Mouse (Mus musculus) frontal cortex, postnatal 14 days (tissue): ENCODE measurements around the gene Pten.
"Not testable (repeated sequence)": the region's sequence is repeated elsewhere in the genome, so short reads cannot be mapped to it uniquely, and the experiment has no call there.

Experiments
- DNase-seq, 2 experiments: peaks; one replicate each; pipeline ENCODE4 v3.0.0; 2022; ENCODE audit warnings: low spot score in 2 of 2

The Pten gene

GRCm38 (mm10) chr19:32754188-32755000 lies 2.9 kb upstream of the Pten start:
- no peak for DNase-seq

- no peak for DNase-seq
These were observed 2.0 kb upstream of the Pten start for GRCm38 (mm10) chr19:32755104-32755791.

GRCm38 (mm10) chr19:32755792-32756635 lies 1.3 kb upstream of the Pten start:
- peak; percentile 94 to 96 for DNase-seq

DNA sequence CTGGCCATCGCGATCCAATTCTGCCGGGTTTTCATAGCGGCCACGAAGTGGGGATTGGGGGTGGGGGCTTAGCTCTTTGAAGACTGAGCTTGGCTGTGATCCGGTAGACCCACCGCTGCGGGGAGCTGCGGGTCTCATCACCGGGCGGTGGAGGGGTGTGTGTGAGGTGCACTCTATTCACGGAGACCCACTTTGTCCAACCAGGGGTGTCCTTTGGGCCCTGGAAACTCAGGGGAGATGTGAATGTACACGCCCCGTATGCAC lies 729 bp upstream of the Pten start:
- no peak for DNase-seq

GRCm38 (mm10) chr19:32757831-32758792 lies 815 bp downstream of the Pten start:
- peak; percentile 26 to 46 for DNase-seq

DNA sequence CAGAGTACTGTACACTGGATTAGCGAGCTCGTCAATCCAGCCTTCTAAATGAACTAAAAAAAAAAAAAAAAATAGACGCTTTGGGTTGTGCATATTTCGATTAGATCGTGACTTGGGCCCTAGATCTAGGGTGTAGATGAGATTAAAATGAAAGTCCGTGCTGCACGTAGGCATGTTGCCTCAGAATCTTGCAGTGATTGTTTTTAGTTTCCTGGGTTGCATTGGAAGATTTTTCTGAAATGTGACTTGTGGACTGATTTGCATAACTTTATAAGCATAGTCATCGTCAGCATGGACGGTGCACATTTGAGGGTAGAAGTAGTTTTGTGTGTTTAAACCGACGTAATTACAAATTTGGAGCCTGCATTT lies 1.5 kb downstream of the Pten start:
- DNase-seq: no peak

GRCm38 (mm10) chr19:32759357-32760024 lies 2.2 kb downstream of the Pten start:
- DNase-seq: no peak

DNA sequence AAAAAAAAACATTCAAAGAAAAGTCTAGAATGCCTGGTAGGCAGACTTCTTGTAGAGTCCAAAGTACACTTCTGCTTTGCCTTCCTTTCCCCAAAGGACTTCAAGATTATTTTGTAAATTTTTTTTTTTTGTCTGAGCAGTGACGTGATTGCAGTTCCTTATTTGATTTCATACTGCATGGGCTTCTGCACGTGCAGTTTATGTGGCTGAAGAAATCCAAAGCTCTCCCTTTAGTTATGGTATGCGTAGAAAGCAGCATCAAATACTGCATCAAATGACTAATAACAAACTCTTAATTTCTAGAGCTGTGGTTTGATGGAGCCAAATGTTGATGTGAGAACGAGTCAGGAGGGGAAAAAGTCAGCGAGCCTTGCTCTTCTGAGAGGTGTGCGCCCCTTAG lies 3.2 kb downstream of the Pten start:
- no peak for DNase-seq

DNA sequence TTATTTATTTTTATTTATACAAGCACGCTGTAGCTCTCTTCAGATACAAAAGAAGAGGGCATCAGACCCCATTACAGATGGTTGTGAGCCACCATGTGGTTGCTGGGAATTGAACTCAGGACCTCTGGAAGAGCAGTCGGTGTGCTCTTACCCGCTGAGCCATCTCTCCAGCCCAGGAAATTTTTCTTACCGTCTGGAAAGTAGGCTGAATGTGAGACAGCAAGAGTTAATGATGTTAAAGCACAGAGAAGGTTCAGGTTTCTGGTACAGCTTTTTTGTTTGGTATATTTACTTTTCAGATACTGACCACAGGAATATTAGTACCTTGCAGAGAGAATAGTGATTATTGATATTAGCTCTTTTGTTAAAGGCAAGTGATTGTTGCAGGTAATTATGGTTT lies 3.9 kb downstream of the Pten start:
- no peak for DNase-seq

DNA sequence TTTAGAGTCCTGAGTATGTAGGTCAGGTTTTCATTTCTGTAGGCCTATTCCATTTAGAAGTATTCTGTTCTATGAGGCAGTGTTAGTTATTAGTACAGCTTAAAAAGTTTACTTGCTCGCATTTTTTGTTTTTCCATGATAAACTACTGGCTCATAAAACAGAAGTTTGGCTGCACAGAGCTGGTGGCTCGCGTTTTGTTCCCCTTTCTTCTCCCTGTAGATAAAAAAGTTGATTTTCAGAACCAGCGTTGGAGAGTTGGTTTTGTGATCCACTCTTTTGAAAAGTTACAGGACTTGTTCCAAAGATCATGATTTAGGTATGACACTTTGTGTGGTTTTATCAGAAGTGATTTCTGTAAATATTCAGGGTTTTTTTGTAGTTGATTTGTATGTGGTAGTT lies 5.2 kb downstream of the Pten start:
- DNase-seq: no peak

GRCm38 (mm10) chr19:32778411-32778810 lies 21.1 kb downstream of the Pten start:
- DNase-seq: no peak

- no peak for DNase-seq
These were observed 21.8 kb downstream of the Pten start for GRCm38 (mm10) chr19:32779131-32779530.

DNA sequence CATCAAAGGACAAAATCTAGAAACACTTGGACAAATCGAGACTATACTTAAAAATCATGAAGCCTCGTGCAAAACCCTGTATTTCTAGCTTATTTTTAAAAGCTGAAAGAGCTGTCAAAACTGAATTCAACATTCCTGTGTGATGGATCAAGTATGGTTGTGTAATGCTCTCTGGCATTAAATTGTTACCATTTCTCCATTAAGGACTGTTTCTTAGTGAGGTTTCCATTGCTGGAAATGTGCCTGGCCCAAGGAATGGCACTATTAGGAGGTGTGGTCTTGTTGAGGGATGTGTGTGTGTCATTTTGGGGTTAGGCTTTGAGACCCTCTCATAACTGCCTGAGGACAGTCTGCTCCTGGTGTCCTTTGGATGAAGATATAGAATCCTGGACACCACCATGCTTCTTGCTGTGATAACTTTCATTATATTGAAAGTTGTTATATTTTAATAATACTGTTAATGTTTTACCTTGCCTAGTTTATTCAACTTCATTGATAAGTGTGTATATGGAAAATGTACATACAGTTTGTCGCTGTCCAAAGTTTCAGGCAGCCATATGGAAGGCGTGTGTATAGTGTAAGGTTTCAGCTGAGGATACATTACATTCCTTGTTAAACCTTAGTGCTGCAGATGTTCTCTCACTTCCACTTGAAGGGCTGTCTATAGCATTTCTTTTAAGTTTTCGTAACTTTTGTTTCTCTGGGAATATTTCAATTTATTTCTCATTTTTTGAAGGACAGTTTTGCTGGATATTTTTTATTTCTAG lies 24.2 kb downstream of the Pten start:
- DNase-seq: no peak

DNA sequence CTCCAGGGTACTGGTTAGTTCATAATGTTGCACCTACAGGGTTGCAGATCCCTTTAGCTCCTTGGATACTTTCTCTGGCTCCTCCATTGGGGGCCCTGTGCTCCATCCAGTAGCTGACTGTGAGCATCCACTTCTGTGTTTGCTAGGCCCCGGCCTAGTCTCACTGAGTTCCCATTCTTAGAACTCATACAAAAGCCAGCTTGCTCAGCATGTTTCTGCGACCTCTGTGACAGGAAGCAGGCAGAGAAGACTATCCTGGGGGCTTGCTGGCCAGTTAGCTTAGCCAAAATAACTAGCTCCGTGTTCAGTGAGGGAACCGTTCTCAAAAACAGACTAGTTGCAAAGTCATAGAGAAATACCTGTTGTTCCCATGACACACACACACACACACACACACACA lies 30.1 kb downstream of the Pten start:
- DNase-seq: not testable (repeated sequence)

DNA sequence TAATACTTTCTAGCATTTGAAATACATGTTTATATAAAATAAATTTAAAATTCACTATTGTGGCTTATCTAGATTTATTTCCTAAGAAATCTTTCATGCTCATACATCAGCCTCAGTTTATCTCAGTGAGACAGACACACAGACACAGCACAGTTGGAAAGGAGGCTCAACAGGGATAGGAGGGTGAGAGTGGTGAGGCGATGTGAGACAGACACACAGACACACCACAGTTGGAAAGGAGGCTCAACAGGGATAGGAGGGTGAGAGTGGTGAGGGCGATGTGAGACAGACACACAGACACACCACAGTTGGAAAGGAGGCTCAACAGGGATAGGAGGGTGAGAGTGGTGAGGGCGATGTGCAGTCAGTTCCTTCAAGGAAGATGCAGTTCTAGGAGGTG lies 30.7 kb downstream of the Pten start:
- not testable (repeated sequence) for DNase-seq

- DNase-seq: no peak
These were observed 32.2 kb downstream of the Pten start for GRCm38 (mm10) chr19:32789535-32789934.

GRCm38 (mm10) chr19:32792610-32793009 lies 35.3 kb downstream of the Pten start:
- peak in 1 of 2 experiments; percentile 26 for DNase-seq

DNA sequence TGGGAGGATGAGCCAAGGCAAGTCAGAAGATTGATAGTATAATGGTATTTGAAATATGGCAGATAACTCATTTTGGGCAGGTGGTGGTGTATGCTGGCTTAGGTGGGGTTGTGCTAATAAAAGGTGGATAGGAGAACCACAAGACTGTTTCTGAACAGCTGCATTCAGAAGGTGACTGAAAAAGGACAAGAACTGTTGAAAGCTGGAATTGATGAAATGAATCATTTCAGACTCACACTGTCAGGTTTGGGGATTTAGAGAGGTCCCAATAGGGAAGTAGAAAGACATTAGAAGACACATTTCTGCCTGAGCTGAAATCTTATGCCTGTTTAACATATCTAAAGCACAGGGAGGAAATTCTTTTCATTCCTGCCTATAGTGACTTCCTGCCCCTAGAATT lies 36.6 kb downstream of the Pten start:
- DNase-seq: no peak

GRCm38 (mm10) chr19:32800557-32800956 lies 43.3 kb downstream of the Pten start:
- DNase-seq: no peak

GRCm38 (mm10) chr19:32804703-32805102 lies 47.4 kb downstream of the Pten start:
- no peak for DNase-seq
